Mouse (Mus musculus) hindbrain, embryonic 15.5 days (tissue): Measurements from ENCODE around the gene H3f3a. TPM values are rescaled to one million over a fixed set of nuclear protein-coding genes. Genes with fewer than 3 reads are reported as not detected.

ENCODE experiments used
- ATAC-seq: fragments of 200-750 bp; cut with Nextera tagmentation; 2 replicates; pipeline ENCODE4 v1.8.0; 2017; ENCODE audit warnings: low read depth, moderate number of reproducible peaks, moderate TSS enrichment; ENCODE audit not compliant: low FRiP score
- H3K27ac ChIP-seq: fragments of 300-500 bp; sonication (generic); replicated peaks from 2 replicates; pipeline ENCODE4 v1.5.1; 2015; ENCODE audit warnings: mild to moderate bottlenecking, inconsistent platforms
- H3K27me3 ChIP-seq: fragments of 300-500 bp; sonication (generic); 2 replicates; pipeline ENCODE4 v1.6.1; 2015; ENCODE audit warnings: control low read depth, inconsistent platforms
- H3K36me3 ChIP-seq: fragments of 300-500 bp; sonication (generic); 2 replicates; pipeline ENCODE4 v1.6.1; 2015; ENCODE audit warnings: control low read depth, inconsistent platforms
- H3K4me1 ChIP-seq: fragments of 300-500 bp; sonication (generic); replicated peaks from 2 replicates; pipeline ENCODE4 v1.6.1; 2015; ENCODE audit warnings: control low read depth, inconsistent platforms
- H3K4me2 ChIP-seq: fragments of 300-500 bp; sonication (generic); 2 replicates; pipeline ENCODE4 v1.6.1; 2015; ENCODE audit warnings: moderate library complexity, mild to moderate bottlenecking, inconsistent platforms
- H3K4me3 ChIP-seq: fragments of 300-500 bp; sonication (generic); 2 replicates; pipeline ENCODE4 v1.5.1; 2015; ENCODE audit warnings: mild to moderate bottlenecking, inconsistent platforms
- H3K9ac ChIP-seq: fragments of 300-500 bp; sonication (generic); 2 replicates; pipeline ENCODE4 v1.6.1; 2015; ENCODE audit warnings: inconsistent platforms
- H3K9me3 ChIP-seq: fragments of 300-500 bp; sonication (generic); 2 replicates; pipeline ENCODE4 v1.6.1; 2016; ENCODE audit warnings: control low read depth, inconsistent platforms
- WGBS: fragments of 180-500 bp; shearing (Covaris S2); methylation state at CpG from one replicate; pipeline ENCODE4 v1.1.7; 2015; 5-methylcytosine and 5-hydroxymethylcytosine counted together
- polyA plus RNA-seq: library from polyadenylated mRNA; unstranded; fragments of >200 nt; fragmentation: Nextera tagmentation; extraction: Ambion mirVana; gene quantifications from 2 replicates; pipeline ENCODE4 v1.2.1, GENCODE M21; 2015

The H3f3a gene
- 2,665 and 2,688 TPM in 2 replicates for polyA plus RNA-seq

GRCm38 (mm10) chr1:180813885-180814740 lies at the start of gene H3f3a:
H3f3a (minus strand) TSS chr1:180813943.
- ATAC-seq, result peak; percentile 75
- H3K9me3 ChIP-seq, result no peaks in the 10 kb centered on the region
- 1% methylated on average over 64 of the region's 69 CpGs for WGBS

GRCm38 (mm10) chr1:180860030-180860429 lies 46.3 kb upstream of the H3f3a start:
- no peaks in the 10 kb centered on the region for H3K4me1 ChIP-seq
- H3K4me3 ChIP-seq, result no peak overlapping the region
- no peak for ATAC-seq
- no peaks in the 10 kb centered on the region for H3K9me3 ChIP-seq
- H3K27me3 ChIP-seq, result no peaks in the 10 kb centered on the region
- no peak overlapping the region for H3K4me2 ChIP-seq
- H3K36me3 ChIP-seq, result peaks cover 81% of the 10 kb centered on the region
- no peak overlapping the region for H3K27ac ChIP-seq
- no peak overlapping the region for H3K9ac ChIP-seq
- WGBS, result 88% methylated on average over 6 of the region's 6 CpGs

More at GRCm38 (mm10) chr1:180813885-180814740, at the start of gene H3f3a:
- H3K4me1 ChIP-seq, result peaks cover 40% of the 10 kb centered on the region
- H3K36me3 ChIP-seq, result peaks cover 3% of the 10 kb centered on the region
- no peaks in the 10 kb centered on the region for H3K27me3 ChIP-seq
- peak within 1 kb of the TSS; percentile 82 for H3K4me2 ChIP-seq
- peak within 1 kb of the TSS; percentile 96 for H3K4me3 ChIP-seq
- H3K27ac ChIP-seq, result peak within 1 kb of the TSS; percentile 100
- peak within 1 kb of the TSS; percentile 99 for H3K9ac ChIP-seq

GRCm38 (mm10) chr1:180858763-180859162 lies 45.0 kb upstream of the H3f3a start:
- Histone ChIP-seq H3K9me3 (no peaks in the 10 kb centered on the region), H3K27me3 (no peaks in the 10 kb centered on the region), H3K4me1 (no peaks in the 10 kb centered on the region), H3K4me2 (no peak overlapping the region), H3K36me3 (peaks cover 72% of the 10 kb centered on the region), H3K4me3 (no peak overlapping the region), H3K9ac (no peak overlapping the region), H3K27ac (no peak overlapping the region)
- no peak for ATAC-seq

GRCm38 (mm10) chr1:180850316-180851270 lies 36.9 kb upstream of the H3f3a start, which contains the start of gene Sde2:
Sde2 (plus strand) TSS chr1:180851127.
- Histone ChIP-seq H3K36me3 (peaks cover 3% of the 10 kb centered on the region; the same call in 1 of the 2 replicates), H3K4me1 (peaks cover 45% of the 10 kb centered on the region), H3K4me2 (peak within 1 kb of the TSS; percentile 79), H3K4me3 (peak within 1 kb of the TSS; percentile 75), H3K27ac (peak within 1 kb of the TSS; percentile 99), H3K27me3 (no peaks in the 10 kb centered on the region), H3K9ac (peak within 1 kb of the TSS; percentile 85), H3K9me3 (no peaks in the 10 kb centered on the region)
- under 1% methylated on average over 77 of the region's 77 CpGs for WGBS
- peak; percentile 96 for ATAC-seq

GRCm38 (mm10) chr1:180849701-180850301 lies 36.1 kb upstream of the H3f3a start:
- Histone ChIP-seq H3K36me3 (no peaks in the 10 kb centered on the region), H3K27ac (peak overlapping the region; percentile 99), H3K4me3 (peak overlapping the region; percentile 75), H3K4me1 (peaks cover 45% of the 10 kb centered on the region), H3K9me3 (no peaks in the 10 kb centered on the region), H3K9ac (peak overlapping the region; percentile 65), H3K27me3 (no peaks in the 10 kb centered on the region), H3K4me2 (peak overlapping the region; percentile 79)
- no peak; the same call in 1 of the 2 replicates for ATAC-seq
- 23% methylated on average over 11 of the region's 11 CpGs for WGBS

GRCm38 (mm10) chr1:180848511-180849241 lies 34.9 kb upstream of the H3f3a start:
- no peaks in the 10 kb centered on the region for H3K9me3 ChIP-seq
- peak overlapping the region; percentile 43 for H3K9ac ChIP-seq
- peak overlapping the region; percentile 62 for H3K4me2 ChIP-seq
- ATAC-seq, result peak; percentile 47
- peak overlapping the region; percentile 28 for H3K4me3 ChIP-seq
- no peaks in the 10 kb centered on the region for H3K27me3 ChIP-seq
- 3% methylated on average over 11 of the region's 11 CpGs for WGBS
- peak overlapping the region; percentile 99 for H3K27ac ChIP-seq
- H3K36me3 ChIP-seq, result no peaks in the 10 kb centered on the region
- H3K4me1 ChIP-seq, result peaks cover 45% of the 10 kb centered on the region

- Histone ChIP-seq H3K9ac (peak overlapping the region; percentile 43), H3K27me3 (no peaks in the 10 kb centered on the region), H3K4me1 (peaks cover 45% of the 10 kb centered on the region), H3K9me3 (no peaks in the 10 kb centered on the region), H3K4me2 (peak overlapping the region; percentile 62), H3K4me3 (peak overlapping the region; percentile 28), H3K27ac (peak overlapping the region; percentile 99), H3K36me3 (no peaks in the 10 kb centered on the region)
- ATAC-seq, result peak; percentile 73
- under 1% methylated on average over 9 of the region's 9 CpGs for WGBS
These were observed 34.4 kb upstream of the H3f3a start for GRCm38 (mm10) chr1:180848114-180848510.

- ATAC-seq, result no peak
- Histone ChIP-seq H3K27ac (no peak overlapping the region), H3K4me3 (no peak overlapping the region), H3K9me3 (no peaks in the 10 kb centered on the region), H3K4me1 (no peaks in the 10 kb centered on the region), H3K36me3 (no peaks in the 10 kb centered on the region), H3K27me3 (no peaks in the 10 kb centered on the region), H3K9ac (no peak overlapping the region), H3K4me2 (no peak overlapping the region)
- 87% methylated on average over 8 of the region's 8 CpGs for WGBS
These were observed 28.0 kb upstream of the H3f3a start for GRCm38 (mm10) chr1:180841561-180842300.

GRCm38 (mm10) chr1:180839201-180839910 lies 25.6 kb upstream of the H3f3a start:
- no peak for ATAC-seq
- no peak overlapping the region for H3K9ac ChIP-seq
- H3K4me1 ChIP-seq, result no peaks in the 10 kb centered on the region
- H3K36me3 ChIP-seq, result no peaks in the 10 kb centered on the region
- WGBS, result 68% methylated on average over 8 of the region's 8 CpGs
- H3K4me3 ChIP-seq, result no peak overlapping the region
- no peak overlapping the region for H3K27ac ChIP-seq
- H3K27me3 ChIP-seq, result no peaks in the 10 kb centered on the region
- no peaks in the 10 kb centered on the region for H3K9me3 ChIP-seq
- no peak overlapping the region for H3K4me2 ChIP-seq

- H3K4me1 ChIP-seq, result no peaks in the 10 kb centered on the region
- H3K9ac ChIP-seq, result no peak overlapping the region
- no peak for ATAC-seq
- H3K4me2 ChIP-seq, result no peak overlapping the region
- no peak overlapping the region for H3K27ac ChIP-seq
- H3K4me3 ChIP-seq, result no peak overlapping the region
- H3K36me3 ChIP-seq, result no peaks in the 10 kb centered on the region
- H3K9me3 ChIP-seq, result no peaks in the 10 kb centered on the region
- no peaks in the 10 kb centered on the region for H3K27me3 ChIP-seq
- WGBS, result 57% methylated on average over 6 of the region's 6 CpGs
These were observed 24.3 kb upstream of the H3f3a start for GRCm38 (mm10) chr1:180838014-180838413.
